Mouse (Mus musculus) hindbrain, embryonic 12.5 days (tissue): Measurements from ENCODE around the gene Tas2r102. TPM values are rescaled to one million over a fixed set of nuclear protein-coding genes. Genes with fewer than 3 reads are reported as not detected.

Experiments
- ATAC-seq: fragments of 200-750 bp; cut with Nextera tagmentation; 2 replicates; pipeline ENCODE4 v1.8.0; 2017; ENCODE audit warnings: moderate TSS enrichment; ENCODE audit not compliant: low FRiP score
- H3K27ac ChIP-seq: fragments of 300-500 bp; sonication (generic); 2 replicates; pipeline ENCODE4 v1.5.1; 2016; ENCODE audit warnings: mild to moderate bottlenecking
- H3K27me3 ChIP-seq: fragments of 300-500 bp; sonication (generic); 2 replicates; pipeline ENCODE4 v1.6.1; 2016; ENCODE audit warnings: mild to moderate bottlenecking
- H3K36me3 ChIP-seq: fragments of 300-500 bp; sonication (generic); 2 replicates; pipeline ENCODE4 v1.6.1; 2016; ENCODE audit warnings: mild to moderate bottlenecking
- H3K4me1 ChIP-seq: fragments of 300-500 bp; sonication (generic); 2 replicates; pipeline ENCODE4 v1.6.1; 2016
- H3K4me2 ChIP-seq: fragments of 300-500 bp; sonication (generic); replicated peaks from 2 replicates; pipeline ENCODE4 v1.6.1; 2016; ENCODE audit warnings: mild to moderate bottlenecking
- H3K4me3 ChIP-seq: fragments of 300-500 bp; sonication (generic); 2 replicates; pipeline ENCODE4 v1.5.1; 2016; ENCODE audit warnings: mild to moderate bottlenecking
- H3K9ac ChIP-seq: fragments of 300-500 bp; sonication (generic); 2 replicates; pipeline ENCODE4 v1.6.1; 2016; ENCODE audit warnings: mild to moderate bottlenecking, moderate library complexity
- H3K9me3 ChIP-seq: fragments of 300-500 bp; sonication (generic); replicated peaks from 2 replicates; pipeline ENCODE4 v1.6.1; 2016; ENCODE audit warnings: mild to moderate bottlenecking
- WGBS: fragments of 180-500 bp; shearing (Covaris S2); methylation state at CpG from one replicate; pipeline ENCODE4 v1.1.7; 2016; 5-methylcytosine and 5-hydroxymethylcytosine counted together
- polyA plus RNA-seq: library from polyadenylated mRNA; unstranded; fragments of >200 nt; fragmentation: Nextera tagmentation; extraction: Ambion mirVana; gene quantifications from 2 replicates; pipeline ENCODE4 v1.2.1, GENCODE M21; 2016

Gene Tas2r102
- not detected in 2 replicates for polyA plus RNA-seq

DNA sequence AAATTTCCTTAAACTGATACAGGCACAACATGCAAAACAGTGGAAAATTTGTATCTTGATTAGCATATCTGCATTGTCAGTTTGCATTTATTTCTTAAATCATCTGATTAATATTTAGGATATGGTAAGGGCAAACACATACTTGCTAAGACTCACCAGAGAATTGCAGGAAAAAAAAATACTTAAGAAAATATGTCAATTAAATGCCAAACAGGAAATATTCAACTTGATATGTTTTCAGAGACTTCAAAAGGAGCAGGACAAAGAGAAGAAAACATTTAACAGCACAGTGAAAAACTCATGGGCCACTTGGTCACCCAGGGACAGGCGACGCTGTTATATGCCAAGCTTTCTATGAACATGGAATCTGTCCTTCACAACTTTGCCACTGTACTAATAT is at the start of gene Tas2r102:
Gene Tas2r102 (plus strand): TSS at position 301 of the 400 bp plus-strand sequence.
- H3K9ac ChIP-seq: no peak within 1 kb of the TSS
- H3K9me3 ChIP-seq: no peaks in the 10 kb centered on the region
- no peak within 1 kb of the TSS for H3K4me3 ChIP-seq
- 90% methylated on average over 2 of the region's 2 CpGs for WGBS
- no peak within 1 kb of the TSS for H3K4me2 ChIP-seq
- no peak within 1 kb of the TSS for H3K27ac ChIP-seq
- H3K36me3 ChIP-seq: no peaks in the 10 kb centered on the region
- no peaks in the 10 kb centered on the region for H3K27me3 ChIP-seq
- ATAC-seq: no peak
- H3K4me1 ChIP-seq: no peaks in the 10 kb centered on the region

- Histone ChIP-seq H3K27ac (no peak within 1 kb of the TSS), H3K9ac (no peak within 1 kb of the TSS), H3K36me3 (no peaks in the 10 kb centered on the region), H3K27me3 (no peaks in the 10 kb centered on the region), H3K4me1 (no peaks in the 10 kb centered on the region), H3K4me2 (no peak within 1 kb of the TSS), H3K4me3 (no peak within 1 kb of the TSS), H3K9me3 (no peaks in the 10 kb centered on the region)
- WGBS: 79% methylated on average over 2 of the region's 2 CpGs
- ATAC-seq: no peak
Measured at GRCm38 (mm10) chr6:132737935-132738334, 24.0 kb upstream of the Tas2r102 start, which contains the start of gene Tas2r115. TSS of gene Tas2r115 (minus strand) at chr6:132738035.

DNA sequence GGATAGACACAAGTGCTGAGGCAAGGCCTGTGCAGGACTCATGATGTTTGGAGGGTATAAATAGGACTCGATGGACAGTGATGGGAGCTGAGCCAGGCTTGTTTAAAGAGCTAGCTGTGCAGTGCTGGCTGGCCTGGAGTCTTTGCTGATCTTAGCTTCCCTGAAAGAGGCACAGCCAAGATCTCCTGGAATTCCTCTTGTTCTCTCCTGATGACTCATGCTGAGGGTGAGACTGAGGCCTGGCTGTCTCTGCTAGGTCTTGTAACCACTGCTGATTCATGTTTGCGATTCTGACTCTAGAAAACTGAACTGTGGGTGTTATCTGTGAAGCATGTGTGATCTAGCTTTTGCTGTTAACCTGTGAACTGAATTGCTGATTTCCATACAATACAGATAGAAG is 11.7 kb upstream of the Tas2r102 start:
- no peak overlapping the region for H3K4me2 ChIP-seq
- ATAC-seq: no peak
- H3K27me3 ChIP-seq: no peaks in the 10 kb centered on the region
- no peak overlapping the region for H3K9ac ChIP-seq
- H3K4me1 ChIP-seq: no peaks in the 10 kb centered on the region
- no peak overlapping the region for H3K27ac ChIP-seq
- WGBS: 88% methylated on average over 2 of the region's 2 CpGs
- no peaks in the 10 kb centered on the region for H3K9me3 ChIP-seq
- H3K36me3 ChIP-seq: no peaks in the 10 kb centered on the region
- no peak overlapping the region for H3K4me3 ChIP-seq

DNA sequence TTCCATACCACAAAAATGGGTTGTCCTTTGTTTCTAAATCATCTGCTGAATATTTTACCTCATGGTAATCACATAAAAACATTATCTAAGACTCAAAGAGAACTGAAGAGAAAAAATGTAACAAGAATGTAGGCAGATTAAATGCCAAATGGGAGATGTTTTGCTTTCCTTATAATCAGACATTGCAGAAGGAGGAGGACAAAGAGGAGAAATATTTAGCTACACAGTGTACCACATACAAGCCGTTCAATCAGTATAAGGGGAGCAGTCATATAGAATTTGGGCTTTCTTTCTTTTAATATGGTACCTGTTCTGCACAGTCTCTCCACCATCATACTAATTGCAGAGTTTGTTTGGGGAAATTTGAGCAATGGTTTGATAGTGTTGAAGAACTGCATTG is 7.5 kb upstream of the Tas2r102 start, which contains the start of gene Tas2r124:
Gene Tas2r124 (plus strand): TSS at position 301 of the 400 bp plus-strand sequence.
- Histone ChIP-seq H3K4me2 (no peak within 1 kb of the TSS), H3K9ac (no peak within 1 kb of the TSS), H3K4me1 (no peaks in the 10 kb centered on the region), H3K4me3 (no peak within 1 kb of the TSS), H3K27me3 (no peaks in the 10 kb centered on the region), H3K27ac (no peak within 1 kb of the TSS), H3K9me3 (no peaks in the 10 kb centered on the region), H3K36me3 (no peaks in the 10 kb centered on the region)
- 82% methylated on average over 1 of the region's 1 CpGs for WGBS
- no peak for ATAC-seq

GRCm38 (mm10) chr6:132778062-132778461 is 16.1 kb downstream of the Tas2r102 start, which contains the start of gene Tas2r136:
TSS of gene Tas2r136 (minus strand) at chr6:132778162.
- no peak within 1 kb of the TSS for H3K4me2 ChIP-seq
- ATAC-seq: no peak
- H3K4me1 ChIP-seq: no peaks in the 10 kb centered on the region
- H3K36me3 ChIP-seq: no peaks in the 10 kb centered on the region
- no peak within 1 kb of the TSS for H3K27ac ChIP-seq
- no peaks in the 10 kb centered on the region for H3K9me3 ChIP-seq
- no peaks in the 10 kb centered on the region for H3K27me3 ChIP-seq
- H3K4me3 ChIP-seq: no peak within 1 kb of the TSS
- no peak within 1 kb of the TSS for H3K9ac ChIP-seq

GRCm38 (mm10) chr6:132795393-132795792 is 33.5 kb downstream of the Tas2r102 start:
- no peak for ATAC-seq
- H3K36me3 ChIP-seq: no peaks in the 10 kb centered on the region
- H3K4me2 ChIP-seq: no peak overlapping the region
- H3K27ac ChIP-seq: no peak overlapping the region
- H3K4me1 ChIP-seq: no peaks in the 10 kb centered on the region
- H3K9me3 ChIP-seq: peaks cover 13% of the 10 kb centered on the region
- no peak overlapping the region for H3K4me3 ChIP-seq
- no peaks in the 10 kb centered on the region for H3K27me3 ChIP-seq
- H3K9ac ChIP-seq: no peak overlapping the region
- WGBS: 24% methylated on average over 1 of the region's 1 CpGs

DNA sequence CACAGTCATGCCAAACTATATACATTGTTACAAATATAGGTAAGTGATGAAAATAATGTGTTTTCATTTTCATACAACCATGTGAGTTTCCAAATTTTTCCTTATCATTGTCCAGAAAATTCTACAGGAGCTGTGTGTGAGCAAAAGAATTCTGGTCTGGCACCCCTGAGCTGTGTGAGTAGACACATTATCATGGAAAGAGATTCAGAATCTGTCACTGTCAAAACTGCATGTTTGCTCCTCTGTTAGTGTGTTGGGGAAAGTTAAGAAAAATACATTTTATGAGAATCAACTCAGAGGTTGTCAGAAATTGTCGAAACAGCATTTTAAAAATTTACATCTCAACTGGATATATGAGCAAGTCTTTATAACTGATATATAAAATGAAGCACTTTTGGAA is 40.6 kb downstream of the Tas2r102 start, which contains the start of gene Tas2r117:
Gene Tas2r117 (plus strand): TSS at position 301 of the 400 bp plus-strand sequence.
- H3K36me3 ChIP-seq: no peaks in the 10 kb centered on the region
- WGBS: 93% methylated on average over 1 of the region's 1 CpGs
- no peak within 1 kb of the TSS for H3K27ac ChIP-seq
- no peak within 1 kb of the TSS for H3K9ac ChIP-seq
- ATAC-seq: no peak
- no peaks in the 10 kb centered on the region for H3K9me3 ChIP-seq
- H3K27me3 ChIP-seq: no peaks in the 10 kb centered on the region
- no peak within 1 kb of the TSS for H3K4me2 ChIP-seq
- H3K4me3 ChIP-seq: no peak within 1 kb of the TSS
- H3K4me1 ChIP-seq: no peaks in the 10 kb centered on the region

Other genes starting within 250 kb of the Tas2r102 start
- gene Prh1, start 192.3 kb upstream of the Tas2r102 start, polyA plus RNA-seq: not detected in 2 replicates
- not detected in 2 replicates for gene Prp2, start 166.2 kb upstream of the Tas2r102 start, polyA plus RNA-seq
- gene A630073D07Rik, start 110.6 kb upstream of the Tas2r102 start, polyA plus RNA-seq: not detected in 2 replicates
- not detected in 2 replicates for gene Tas2r120, start 105.2 kb upstream of the Tas2r102 start, polyA plus RNA-seq
- gene Tas2r121, start 61.1 kb upstream of the Tas2r102 start, polyA plus RNA-seq: not detected in 2 replicates
- not detected in 2 replicates for gene Tas2r122, start 50.2 kb upstream of the Tas2r102 start, polyA plus RNA-seq
- gene Tas2r115, start 24.1 kb upstream of the Tas2r102 start, polyA plus RNA-seq: not detected in 2 replicates
- gene Tas2r124, start 7.4 kb upstream of the Tas2r102 start, polyA plus RNA-seq: not detected in 2 replicates
- gene Tas2r136, start 16.0 kb downstream of the Tas2r102 start, polyA plus RNA-seq: not detected in 2 replicates
- not detected in 2 replicates for gene Tas2r117, start 40.7 kb downstream of the Tas2r102 start, polyA plus RNA-seq
- not detected in 2 replicates for gene Tas2r123, start 85.0 kb downstream of the Tas2r102 start, polyA plus RNA-seq
- gene Tas2r116, start 93.3 kb downstream of the Tas2r102 start, polyA plus RNA-seq: not detected in 2 replicates
- gene Tas2r110, start 105.9 kb downstream of the Tas2r102 start, polyA plus RNA-seq: not detected in 2 replicates
- gene Tas2r113, start 130.9 kb downstream of the Tas2r102 start, polyA plus RNA-seq: not detected in 2 replicates
- gene Tas2r125, start 147.5 kb downstream of the Tas2r102 start, polyA plus RNA-seq: not detected in 2 replicates
- not detected in 2 replicates for gene Tas2r129, start 189.0 kb downstream of the Tas2r102 start, polyA plus RNA-seq
- gene Tas2r131, start 195.8 kb downstream of the Tas2r102 start, polyA plus RNA-seq: not detected in 2 replicates
- not detected in 2 replicates for gene Tas2r109, start 218.8 kb downstream of the Tas2r102 start, polyA plus RNA-seq